Mouse (Mus musculus) heart, postnatal 25 days (tissue): ENCODE results near the gene Zfp213. TPM values are rescaled to one million over a fixed set of nuclear protein-coding genes. Genes with fewer than 3 reads are reported as not detected.
A peak's percentile ranks its signal among the peaks of the same experiment; 100 is the strongest.

Experiments
- DNase-seq: peaks from one replicate; pipeline ENCODE4 v3.0.0; 2022; ENCODE audit warnings: low spot score
- intact Hi-C: fragments of 180-260 bp; cut with DNase I; formaldehyde crosslinking; loops from one replicate; pipeline ENCODE4 v1.15.1; 2025
- total RNA-seq, 2 experiments: library from RNA; stranded (reverse); gene quantifications; 2 replicates each; pipeline ENCODE4 v1.2.3; 2021

Zfp213 gene
- total RNA-seq, 2 experiments from 2014 or later = 4.7 to 6.2 TPM

DNA sequence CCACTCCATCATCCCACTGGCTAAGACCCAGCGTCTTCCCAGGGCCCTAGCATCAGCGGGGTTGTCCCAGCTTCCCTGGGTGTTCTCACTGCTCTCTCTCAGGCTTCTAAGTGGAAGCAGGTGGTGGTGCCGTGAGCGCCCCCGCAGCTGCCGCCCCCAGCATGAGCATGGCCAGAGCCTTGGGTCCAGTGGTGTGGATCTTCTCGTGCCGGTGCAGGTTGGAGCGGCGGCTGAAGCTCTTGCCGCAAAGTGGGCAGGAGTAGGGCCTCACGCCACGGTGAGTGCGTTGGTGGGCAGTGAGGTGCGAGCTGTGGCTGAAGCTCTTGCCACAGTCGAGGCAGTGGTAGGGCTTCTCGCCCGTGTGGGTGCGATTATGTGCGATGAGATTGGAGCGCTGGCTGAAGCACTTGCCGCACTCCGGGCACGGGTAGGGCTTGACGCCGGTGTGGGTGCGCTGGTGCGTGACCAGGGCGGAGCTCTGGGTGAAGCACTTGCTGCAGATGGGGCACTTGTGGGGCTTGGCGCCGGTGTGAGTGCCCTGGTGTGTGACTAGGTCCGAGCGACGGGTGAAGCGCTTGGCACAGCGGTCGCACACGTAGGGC lies 12.0 kb upstream of the Zfp213 start:
- no peak for DNase-seq
- intact Hi-C loops = no loop called here

DNA sequence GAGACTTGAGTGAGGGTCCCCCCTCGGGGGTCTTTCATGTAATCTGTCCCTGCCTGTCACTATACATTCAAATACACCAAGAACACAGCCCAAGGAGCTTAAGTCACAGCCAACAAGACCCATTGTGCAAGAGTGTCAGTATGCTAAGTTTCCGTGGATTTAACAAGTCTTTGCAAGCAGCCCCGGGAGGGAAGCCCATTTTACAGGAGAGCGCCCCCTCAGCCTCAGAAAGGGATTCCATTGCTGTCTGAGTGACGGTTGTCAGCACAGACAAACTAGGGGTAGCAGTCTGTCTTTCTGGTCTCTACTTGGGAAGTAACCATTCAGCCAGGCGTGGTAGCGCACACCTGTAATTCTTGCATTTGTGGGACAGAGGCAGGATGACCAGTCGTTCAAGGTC lies 10.1 kb upstream of the Zfp213 start:
- no peak for DNase-seq

DNA sequence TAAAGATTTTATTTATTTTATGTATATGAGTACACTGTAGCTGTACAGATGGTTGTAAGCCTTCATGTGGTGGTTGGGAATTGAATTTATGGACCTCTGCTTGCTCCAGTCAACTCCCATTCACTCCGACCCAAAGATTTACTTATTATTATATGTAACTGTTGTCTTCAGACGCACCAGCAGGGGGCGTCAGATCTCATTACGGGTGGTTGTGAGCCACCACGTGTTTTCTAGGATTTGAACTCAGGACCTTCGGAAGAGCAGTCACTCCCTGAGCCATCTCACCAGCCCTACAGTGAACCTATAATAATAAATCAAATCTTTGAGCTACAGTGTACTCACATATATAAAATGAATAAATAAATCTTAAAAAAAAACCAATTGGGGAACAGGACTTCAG lies 8.0 kb upstream of the Zfp213 start:
- intact Hi-C loops = no loop called here
- no peak for DNase-seq

More for the DNA sequence above, 10.1 kb upstream of the Zfp213 start:
- intact Hi-C loops = no loop called here

DNA sequence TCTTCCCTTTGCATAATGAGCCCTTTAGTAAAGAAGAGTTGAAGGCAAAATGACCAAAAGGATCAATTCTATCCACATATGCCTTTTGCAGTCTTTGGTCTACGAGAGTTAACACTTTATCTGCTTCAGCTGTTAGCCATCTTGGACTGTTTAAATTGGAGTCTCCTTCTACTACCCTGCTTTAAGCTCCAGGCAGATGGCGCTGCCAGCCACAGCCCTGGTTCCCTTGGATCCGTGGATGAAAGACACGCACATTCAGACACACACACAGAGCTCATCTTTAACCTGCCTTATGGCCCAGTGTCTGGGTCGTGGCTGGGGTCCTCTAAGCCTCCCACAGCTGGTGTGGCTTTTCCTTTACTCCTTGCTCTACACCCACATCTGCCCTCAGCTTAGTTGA lies 7.0 kb upstream of the Zfp213 start:
- intact Hi-C loops = loop anchor here (2.0 kb wide), 1 partner anchor 40 kb away; no protein-coding TSS in a partner anchor

DNA sequence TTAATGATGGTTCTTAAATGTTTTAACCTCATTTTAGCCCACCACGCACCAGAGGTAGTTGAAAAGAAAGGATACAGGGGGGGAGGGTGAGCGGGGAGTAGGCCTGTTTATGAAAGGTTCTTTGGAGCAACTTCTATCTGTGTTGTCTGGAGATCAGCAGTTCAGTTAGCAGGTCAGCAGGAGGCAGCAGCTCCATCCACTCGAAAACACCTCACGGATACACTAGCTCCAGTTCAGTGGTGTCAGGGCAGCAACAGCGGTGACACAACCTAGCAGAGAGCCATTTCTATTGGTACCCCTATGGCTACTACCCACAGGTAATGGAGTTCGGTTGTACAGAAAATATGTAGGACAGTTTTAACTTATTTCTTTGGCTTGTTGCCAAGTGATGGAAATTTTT lies 6.0 kb upstream of the Zfp213 start:
- intact Hi-C loops = loop anchor here (1.0 to 2.0 kb wide), 2 partner anchors 41 to 60 kb away; no protein-coding TSS in a partner anchor
- DNase-seq = no peak

More for the DNA sequence above, 7.0 kb upstream of the Zfp213 start:
- DNase-seq = no peak

DNA sequence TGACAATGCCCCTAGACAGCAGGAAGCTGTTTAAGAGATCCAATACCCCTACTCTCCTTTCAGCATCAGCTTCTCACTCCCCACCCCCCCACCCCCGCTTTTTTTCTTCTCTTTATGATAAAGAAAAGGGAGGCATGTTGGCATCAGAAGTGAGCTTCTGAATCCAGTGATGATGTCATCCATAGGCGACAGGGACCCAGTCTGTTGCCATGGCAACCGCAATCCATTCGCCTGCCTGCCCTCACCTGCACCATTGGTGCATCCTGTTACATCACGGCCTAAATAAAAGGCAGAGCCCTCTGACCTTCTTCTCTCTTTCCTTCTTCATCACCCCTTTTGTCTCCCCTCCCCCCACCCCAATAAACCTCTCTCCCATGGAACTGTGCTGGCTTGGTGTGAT lies 4.3 kb upstream of the Zfp213 start:
- DNase-seq = no peak
- intact Hi-C loops = loop anchor here (5.0 kb wide), 1 partner anchor 139 kb away; no protein-coding TSS in a partner anchor

DNA sequence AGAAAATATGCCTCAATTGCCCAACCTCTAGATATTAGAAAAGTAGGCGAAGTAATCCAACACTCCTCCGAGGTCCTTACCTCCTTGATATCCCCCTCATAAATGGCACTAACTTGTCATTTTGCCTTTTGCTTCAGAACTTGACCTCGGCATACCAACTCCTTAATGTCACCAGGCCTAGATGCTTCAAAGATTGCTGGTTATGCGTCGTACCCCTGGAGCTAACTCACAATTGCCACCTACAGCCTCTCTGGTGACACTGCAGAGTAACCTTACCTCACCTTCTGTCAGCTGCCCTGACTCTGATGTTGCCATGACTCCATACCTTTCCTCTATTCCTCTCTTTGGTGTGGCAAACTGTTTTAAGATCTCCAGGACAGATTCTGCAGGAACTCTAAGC lies 2.7 kb upstream of the Zfp213 start:
- DNase-seq = no peak
- intact Hi-C loops = loop anchor here (2.0 to 5.0 kb wide), 2 partner anchors 32 to 141 kb away; partner anchors contain the start of gene Zfp13

DNA sequence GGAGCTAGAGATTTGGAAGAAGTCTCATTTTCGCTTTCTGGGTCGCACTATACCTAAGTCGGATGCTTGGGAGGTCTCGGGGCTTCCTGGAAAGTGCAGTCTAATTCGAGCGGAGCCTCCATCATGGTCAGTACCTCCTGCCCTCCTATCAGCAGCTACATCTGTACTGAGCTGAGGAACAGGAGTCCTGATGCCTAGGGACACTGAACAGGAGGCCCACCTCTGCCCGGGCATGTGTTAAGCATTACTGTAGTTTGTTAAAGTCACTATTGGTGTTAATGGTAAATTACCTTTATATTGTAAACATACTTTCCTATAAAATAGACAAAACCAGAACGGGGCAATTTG lies 304 bp upstream of the Zfp213 start:
- DNase-seq = no peak
- intact Hi-C loops = loop anchor here (5.0 kb wide), 1 partner anchor 108 kb away; the partner anchor contains the start of genes Hcfc1r1 and Thoc6

DNA sequence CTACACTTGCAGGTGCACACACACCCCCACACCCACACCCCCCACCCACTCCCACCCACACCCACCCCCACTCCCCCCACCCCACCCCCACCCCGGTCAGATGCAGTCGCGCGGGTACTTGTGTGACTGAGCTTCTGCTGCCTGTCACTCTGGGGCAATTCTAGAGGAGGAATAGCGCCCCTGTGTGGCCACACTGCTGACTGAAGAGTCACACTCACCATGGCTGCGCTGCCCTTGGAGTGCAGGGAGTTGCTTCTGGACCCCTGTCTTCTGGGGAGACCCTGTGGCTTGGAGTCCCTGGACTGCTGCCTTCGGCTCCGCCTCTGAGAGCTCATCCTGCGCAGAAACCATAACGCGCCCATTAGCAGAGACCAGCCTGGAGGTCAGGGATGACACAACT lies 4.3 kb downstream of the Zfp213 start:
- intact Hi-C loops = loop anchor here (5.0 kb wide), 1 partner anchor 113 kb away; the partner anchor contains the start of genes Hcfc1r1 and Thoc6

DNA sequence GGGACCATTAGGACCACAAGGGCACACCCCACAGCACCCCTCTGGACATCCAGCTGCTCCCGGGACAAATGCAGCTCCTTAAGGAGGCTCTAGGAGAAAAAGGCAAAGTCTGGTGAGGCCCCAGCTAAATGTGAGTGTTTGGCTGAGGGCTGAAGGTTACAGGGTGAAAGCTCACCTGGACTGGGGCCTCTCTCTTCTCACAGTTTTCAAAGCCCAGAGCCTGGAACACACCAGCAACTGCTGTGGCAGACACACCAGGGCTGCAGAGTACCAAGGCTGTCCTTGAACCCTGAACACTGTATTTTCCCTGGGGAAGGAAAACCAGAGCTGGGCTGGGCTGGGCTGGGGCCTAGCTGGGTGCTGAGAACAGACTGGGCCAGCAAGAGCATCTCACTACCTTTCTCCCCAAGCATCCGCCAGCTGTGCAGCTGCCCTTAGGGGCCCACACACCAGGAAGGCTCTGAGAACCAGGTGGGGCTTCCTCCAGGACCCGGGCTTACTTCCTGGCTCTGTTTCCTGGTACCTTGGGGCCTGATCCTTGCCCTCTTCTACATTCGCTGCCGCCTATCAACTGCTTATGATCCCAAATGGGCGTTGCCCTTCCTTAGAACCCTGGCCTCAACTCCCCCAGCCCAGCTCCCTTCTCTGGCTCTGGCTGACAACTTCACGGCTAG lies 8.7 kb downstream of the Zfp213 start:
- intact Hi-C loops = no loop called here
- no peak for DNase-seq

More for the DNA sequence above, 4.3 kb downstream of the Zfp213 start:
- no peak for DNase-seq

DNA sequence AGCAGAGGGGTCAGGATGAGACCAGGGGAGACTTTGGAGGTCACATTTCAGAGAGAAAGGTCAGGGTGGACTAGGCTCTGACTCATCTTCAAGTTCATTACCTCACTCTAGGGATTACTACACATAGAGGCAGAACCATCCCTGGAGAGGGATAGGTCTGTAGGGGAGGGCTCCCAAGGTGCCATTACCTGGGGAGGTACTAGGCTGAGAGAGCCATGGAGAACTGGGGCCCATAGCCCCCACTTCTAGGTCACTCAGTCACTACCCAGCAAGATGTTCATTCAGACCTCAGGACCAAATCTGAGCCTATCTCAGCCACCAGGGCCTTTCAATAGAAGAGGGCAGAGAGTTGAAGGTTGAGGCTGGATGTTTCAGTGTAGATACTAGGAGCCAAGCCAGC lies 9.7 kb downstream of the Zfp213 start:
- intact Hi-C loops = no loop called here

DNA sequence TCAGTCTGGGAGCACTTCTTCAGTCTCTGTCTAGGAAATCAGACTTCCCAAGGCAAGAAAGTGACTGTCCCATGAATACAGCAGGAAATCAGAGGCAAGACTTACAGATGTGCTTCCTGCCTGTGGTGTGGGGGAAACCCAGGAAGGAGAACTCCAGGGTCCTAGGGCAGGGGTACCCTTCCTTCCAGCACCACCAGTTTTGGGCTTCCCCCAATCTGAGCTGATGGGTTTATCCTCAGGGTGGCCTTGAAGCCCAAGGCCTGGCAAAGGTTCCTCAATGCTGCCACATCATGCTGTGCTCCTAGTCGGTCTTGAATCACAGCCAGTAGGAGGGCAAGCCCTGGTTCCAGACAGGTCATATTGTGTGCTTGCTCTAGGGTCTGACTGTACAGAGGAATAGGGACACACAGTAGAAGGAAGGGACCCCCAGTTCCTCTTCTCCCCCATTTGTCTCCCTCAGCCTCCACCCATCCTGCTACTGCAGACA lies 10.4 kb downstream of the Zfp213 start:
- intact Hi-C loops = no loop called here
- DNase-seq = no peak

More for the DNA sequence above, 9.7 kb downstream of the Zfp213 start:
- DNase-seq = no peak

DNA sequence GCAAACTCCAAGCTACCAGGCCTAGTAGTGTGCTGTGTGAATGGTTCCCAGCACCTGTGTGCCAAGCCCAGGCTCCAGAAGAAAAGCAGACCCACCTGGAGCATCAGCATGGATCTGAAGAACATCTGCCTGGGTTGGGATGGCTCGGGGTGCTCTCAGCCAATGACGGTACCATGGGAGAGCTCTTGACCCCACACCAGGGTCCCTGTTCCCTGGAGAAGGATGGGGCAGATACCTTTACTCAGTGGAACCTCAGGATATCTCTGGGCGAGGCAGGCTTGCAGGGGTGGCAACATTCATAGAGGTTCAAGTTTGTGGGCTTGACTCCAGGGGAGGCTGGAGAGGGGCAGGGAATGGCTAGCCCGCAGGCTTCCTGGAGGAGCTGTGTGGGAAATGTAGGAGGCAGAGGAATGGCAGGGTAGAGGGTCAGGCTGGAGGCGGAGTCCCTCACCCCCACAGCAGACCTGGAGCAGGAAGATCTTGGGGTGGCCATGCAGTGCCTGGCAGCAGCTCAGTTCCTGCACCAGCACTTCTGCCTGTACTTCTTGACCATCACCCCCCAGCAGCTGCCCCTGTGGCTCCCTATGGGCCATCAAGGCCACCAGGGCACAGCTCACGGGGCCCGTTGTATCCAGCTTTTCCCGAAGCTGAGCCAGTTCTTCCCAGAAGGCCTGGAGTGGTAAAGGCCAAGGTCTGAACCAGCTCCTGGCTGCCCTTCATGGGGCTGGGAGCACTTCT lies 11.0 kb downstream of the Zfp213 start:
- intact Hi-C loops = no loop called here
- DNase-seq = no peak

DNA sequence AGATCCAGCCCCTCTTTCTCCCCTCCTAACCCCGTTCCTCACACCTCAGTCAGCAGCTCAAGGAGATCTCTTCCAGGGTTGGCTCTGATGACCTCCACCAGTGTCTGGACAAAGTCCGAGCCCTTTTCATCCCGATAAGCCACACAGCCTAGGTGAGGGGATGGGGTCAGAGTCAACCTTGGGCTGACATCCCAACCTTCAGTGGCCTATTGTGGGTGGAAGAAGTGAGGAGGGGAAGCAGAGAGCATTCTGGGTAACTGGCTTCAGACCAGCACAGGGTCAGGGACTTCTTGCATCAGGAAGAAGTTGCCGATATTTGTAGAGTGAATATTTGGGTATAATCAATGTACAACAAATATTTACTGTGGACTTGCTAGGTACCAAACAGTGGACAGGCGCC lies 12.1 kb downstream of the Zfp213 start:
- intact Hi-C loops = no loop called here
- no peak for DNase-seq

DNA sequence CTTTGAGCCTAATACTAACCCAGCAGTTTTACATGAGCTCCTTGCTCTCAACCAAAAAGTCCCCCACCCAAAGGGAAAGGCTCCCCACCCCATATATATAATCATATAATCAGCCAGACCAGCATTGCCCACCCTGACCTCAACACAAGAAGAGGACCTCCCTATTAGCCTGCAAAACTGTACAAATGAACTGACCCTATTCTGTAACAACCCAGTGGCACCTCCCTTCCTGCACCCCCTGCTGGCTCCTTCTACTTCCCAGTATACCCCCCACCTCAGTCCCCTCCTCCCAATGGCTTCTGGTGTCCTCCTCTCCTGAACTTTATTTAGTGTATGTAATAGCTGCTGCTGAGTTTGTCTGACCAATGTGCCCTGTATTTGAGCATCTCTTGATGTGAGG lies 12.6 kb downstream of the Zfp213 start:
- intact Hi-C loops = no loop called here

DNA sequence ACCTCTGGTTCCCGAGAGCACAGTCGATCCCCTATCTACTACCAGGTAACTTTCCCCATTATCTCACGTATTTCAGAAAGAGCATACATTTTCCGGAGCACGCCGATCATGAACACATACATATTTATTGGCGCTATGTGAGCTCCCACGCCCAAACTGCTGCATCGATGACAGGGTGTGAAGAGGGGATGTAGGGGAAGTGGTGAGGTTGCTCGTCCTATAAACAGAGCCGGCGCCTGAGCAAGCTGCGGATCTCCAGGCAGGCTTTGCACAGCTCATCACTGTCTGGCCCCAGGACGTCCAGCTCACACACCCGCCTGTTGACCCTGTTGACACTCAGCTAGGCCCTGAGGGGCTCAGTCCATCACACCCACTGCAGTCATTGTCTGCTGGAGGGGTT lies 13.2 kb downstream of the Zfp213 start:
- no peak for DNase-seq
- intact Hi-C loops = no loop called here

More for the DNA sequence above, 12.6 kb downstream of the Zfp213 start:
- no peak for DNase-seq

DNA sequence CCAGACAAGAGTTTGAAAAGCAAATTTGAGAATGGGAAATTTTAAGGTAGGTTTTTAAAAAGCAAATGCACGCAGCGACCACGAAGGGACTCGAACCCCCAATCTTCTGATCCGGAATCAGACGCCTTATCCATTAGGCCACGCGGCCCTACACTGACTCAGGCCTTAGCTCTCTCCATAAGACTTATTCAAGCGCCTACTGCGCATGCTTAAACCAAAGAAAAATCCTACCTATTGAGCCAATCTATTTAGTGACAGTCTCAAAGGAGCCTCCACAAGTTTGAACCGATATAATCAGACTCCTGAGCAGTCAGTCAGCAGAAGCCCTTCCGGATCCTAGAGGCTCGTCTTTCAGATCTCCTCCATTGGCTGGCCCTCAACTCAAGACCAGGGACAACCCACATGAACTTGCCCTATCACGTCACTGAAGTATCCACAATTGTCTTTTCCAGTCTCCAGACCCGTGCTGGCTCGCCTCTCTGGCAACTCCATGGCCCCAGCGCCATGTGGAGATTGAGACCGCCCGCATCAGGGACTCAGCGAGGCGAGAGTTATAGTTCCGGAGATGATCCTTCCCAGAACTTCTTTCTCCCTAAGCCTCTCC lies 13.7 kb downstream of the Zfp213 start:
- intact Hi-C loops = no loop called here
- peak; percentile 81 for DNase-seq

DNA sequence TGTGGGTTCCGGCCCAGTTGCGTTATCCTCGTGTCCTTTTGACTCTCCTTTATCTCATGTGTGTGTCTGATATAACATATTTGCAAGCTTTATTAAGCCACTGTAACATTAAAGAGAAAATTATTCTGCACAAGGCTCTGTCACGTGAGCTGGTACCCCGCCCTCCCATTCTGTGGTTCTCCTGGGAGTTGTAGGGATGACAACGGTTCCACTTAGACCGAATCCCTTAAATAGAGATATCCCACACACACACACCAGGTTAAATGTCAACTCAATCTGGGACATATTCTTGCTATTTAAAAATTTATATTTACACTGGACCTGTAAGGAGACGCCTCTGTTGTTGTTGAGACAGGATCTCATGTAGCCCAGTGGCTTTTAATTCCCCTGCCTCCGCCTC lies 14.6 kb downstream of the Zfp213 start:
- no peak for DNase-seq
- intact Hi-C loops = loop anchor here (10.0 kb wide), 1 partner anchor 355 kb away; the partner anchor contains the start of gene Zfp40

DNA sequence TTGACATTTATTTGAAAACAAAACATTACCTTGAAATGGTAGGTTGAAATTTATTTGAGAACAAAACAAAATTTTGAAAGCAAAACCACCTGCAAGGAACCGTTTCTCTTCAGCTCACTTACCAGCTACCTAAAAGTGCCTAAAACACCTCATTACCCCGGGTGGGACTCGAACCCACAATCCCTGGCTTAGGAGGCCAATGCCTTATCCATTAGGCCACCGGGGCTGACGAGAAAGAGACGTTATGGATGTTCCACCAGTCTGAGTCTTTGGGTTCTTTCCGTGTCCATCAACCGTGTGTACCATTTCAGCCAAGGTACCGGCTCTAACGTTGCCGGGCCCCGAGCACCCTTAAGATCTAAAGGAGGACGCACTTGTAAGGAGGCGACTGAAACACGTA lies 15.4 kb downstream of the Zfp213 start:
- DNase-seq = peak; percentile 41
- intact Hi-C loops = loop anchor here (10.0 kb wide), 1 partner anchor 354 kb away; the partner anchor contains the start of gene Zfp40
